Mouse (Mus musculus) lung, postnatal 0 days (tissue): ENCODE results near the gene Mef2d.

Experiments
- CTCF ChIP-seq: IDR thresholded peaks from 2 replicates; pipeline ENCODE4 v1.5.1; 2016; ENCODE audit warnings: antibody characterized with exemption, mild to moderate bottlenecking
- EP300 ChIP-seq: IDR thresholded peaks from 2 replicates; pipeline ENCODE4 v1.6.1; 2016; ENCODE audit warnings: antibody characterized with exemption, mild to moderate bottlenecking, control low read depth

DNA sequence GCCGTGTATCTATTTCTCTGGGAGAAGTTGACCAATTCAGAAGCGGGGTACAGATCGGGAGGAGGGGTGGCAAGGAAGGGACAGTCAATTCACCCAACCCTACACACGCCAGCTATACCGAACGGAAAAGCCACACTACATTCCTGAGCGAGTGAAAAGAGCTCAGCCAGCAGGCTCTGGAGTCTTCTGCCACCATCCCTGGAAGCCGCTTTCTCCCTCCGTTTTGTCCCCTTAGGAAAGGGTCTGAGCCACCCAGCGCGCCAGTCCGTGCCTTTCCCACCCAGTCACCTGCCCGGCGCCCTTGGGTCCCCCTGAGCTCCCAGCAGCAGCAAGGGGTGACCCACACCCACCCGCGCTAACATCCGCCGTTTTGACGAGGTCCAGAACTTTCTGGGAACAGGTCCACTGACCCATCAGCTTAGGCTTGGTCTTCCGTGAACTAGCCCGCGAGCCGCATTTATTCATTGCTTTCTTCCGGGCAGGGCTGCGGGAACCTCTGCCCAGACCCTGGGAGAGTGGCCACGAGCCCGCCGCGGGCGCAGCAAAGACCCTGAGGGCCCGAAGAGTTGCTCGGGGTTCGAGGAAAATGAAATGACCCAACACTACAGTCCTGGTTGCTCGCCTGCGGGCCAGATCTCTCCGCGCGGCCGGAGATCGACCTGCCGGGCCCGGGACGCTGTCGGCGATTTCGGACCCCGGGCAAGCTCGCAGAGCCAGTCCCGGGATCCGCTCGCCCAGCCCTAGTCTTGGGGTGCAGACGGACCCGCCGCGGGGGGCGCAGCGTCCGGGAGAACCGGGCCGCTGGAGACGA, 58.2 kb downstream of the Mef2d start:
- TF ChIP-seq EP300 = no peak
- no peak for TF ChIP-seq CTCF
